Mouse (Mus musculus): Measurements from ENCODE around the gene Olfr164. TPM values are rescaled to one million over a fixed set of nuclear protein-coding genes. Genes with fewer than 3 reads are reported as not detected.

Gene Olfr164
- not detected in 2 replicates for polyA plus RNA-seq (2014; fragmentation: Nextera tagmentation; extraction: Ambion mirVana)

DNA sequence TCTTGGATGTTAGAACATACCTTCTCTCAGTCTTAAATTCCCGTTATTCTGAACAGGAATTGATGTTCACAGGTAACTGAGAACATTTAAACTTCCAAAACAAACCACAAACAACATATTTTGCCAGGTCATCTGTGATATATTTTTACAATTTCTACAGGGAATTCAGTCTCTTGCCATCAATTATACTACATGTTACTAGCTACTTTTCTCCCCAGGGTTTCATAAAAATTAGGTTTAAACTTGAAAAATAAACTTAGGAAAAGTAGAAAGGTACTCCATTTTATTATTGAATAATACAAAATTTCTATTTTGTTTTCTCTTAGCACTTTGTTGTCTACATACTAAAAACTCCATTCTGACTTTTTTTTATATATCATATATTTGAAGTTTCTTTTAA is at the start of gene Olfr164:
Gene Olfr164, minus strand, starts transcription at position 101 of the 400 bp plus-strand sequence.
- Histone ChIP-seq H3K36me3 (ENCODE audit: control insufficient read depth, insufficient read depth, low read length) (no peaks in the 10 kb centered on the region), H3K4me1 (ENCODE audit: control insufficient read depth, insufficient read depth, low read length) (no peaks in the 10 kb centered on the region), H3K27me3 (ENCODE audit: control insufficient read depth, insufficient read depth, low read length) (no peaks in the 10 kb centered on the region), H3K27ac (replicated peaks; ENCODE audit: low read depth, low read length) (no peak within 1 kb of the TSS), H3K9ac (ENCODE audit: low read length) (no peak within 1 kb of the TSS), H3K9me3 (ENCODE audit: control insufficient read depth, low read length) (no peaks in the 10 kb centered on the region), H3K4me2 (ENCODE audit: low read depth, severe bottlenecking) (no peak within 1 kb of the TSS), H3K4me3 (ENCODE audit: low read depth, low read length) (no peak within 1 kb of the TSS)
- ATAC-seq (ENCODE audit: insufficient number of reproducible peaks, low FRiP score, low TSS enrichment, low read depth) (no peak), DNase-seq (ENCODE audit: low spot score) (no peak)
- whole genome bisulfite sequencing = 51% methylated on average over 1 of the region's 1 CpGs

DNA sequence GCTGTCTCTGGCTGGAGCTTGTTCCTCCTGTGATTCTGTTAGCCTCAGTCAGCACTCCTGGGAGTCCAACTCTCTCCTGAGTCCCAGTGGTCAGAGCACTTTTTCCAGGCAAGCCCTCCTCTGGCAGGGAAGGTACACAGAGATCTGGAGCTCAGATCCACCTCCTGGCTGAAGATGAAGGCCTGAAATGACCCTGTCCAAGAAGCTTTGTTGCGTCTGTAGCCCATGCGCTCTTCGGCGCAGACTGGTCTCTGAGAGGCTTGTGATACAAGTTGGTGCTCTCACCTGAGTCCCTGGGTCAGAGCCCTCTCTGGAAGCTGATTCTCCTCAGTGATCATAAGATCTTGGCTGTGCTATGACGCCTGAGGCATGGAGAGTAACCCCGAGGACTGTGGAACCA is 35.2 kb upstream of the Olfr164 start:
- DNase-seq (ENCODE audit: low spot score) (no peak), ATAC-seq (ENCODE audit: insufficient number of reproducible peaks, low FRiP score, low TSS enrichment, low read depth) (no peak)
- Histone ChIP-seq H3K27ac (replicated peaks; ENCODE audit: low read depth, low read length) (no peak overlapping the region), H3K27me3 (ENCODE audit: control insufficient read depth, insufficient read depth, low read length) (no peaks in the 10 kb centered on the region), H3K36me3 (ENCODE audit: control insufficient read depth, insufficient read depth, low read length) (no peaks in the 10 kb centered on the region), H3K9me3 (ENCODE audit: control insufficient read depth, low read length) (no peaks in the 10 kb centered on the region), H3K9ac (ENCODE audit: low read length) (no peak overlapping the region), H3K4me3 (ENCODE audit: low read depth, low read length) (no peak overlapping the region), H3K4me2 (ENCODE audit: low read depth, severe bottlenecking) (no peak overlapping the region), H3K4me1 (ENCODE audit: control insufficient read depth, insufficient read depth, low read length) (no peaks in the 10 kb centered on the region)
- 90% methylated on average over 6 of the region's 6 CpGs for WGBS

DNA sequence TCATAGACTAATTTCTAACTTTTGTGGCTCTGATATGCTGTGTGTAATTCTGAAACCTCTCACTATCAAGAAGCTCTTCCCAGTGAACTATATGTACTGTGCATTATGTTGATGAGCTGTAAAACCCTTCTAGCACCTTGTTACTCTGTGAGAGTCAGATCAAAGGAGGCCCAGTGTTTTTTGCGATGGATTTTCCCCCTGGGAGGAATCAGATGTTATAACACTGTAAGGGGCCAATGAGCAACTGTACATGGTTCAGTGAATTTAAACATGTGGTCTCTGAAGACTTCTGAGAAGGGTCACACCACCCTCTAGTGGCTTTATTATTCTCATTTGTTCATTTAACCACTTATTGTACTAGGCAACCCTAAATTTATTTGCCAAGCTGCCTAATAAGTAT is 50.6 kb downstream of the Olfr164 start:
- Histone ChIP-seq H3K27me3 (ENCODE audit: control insufficient read depth, insufficient read depth, low read length) (no peaks in the 10 kb centered on the region), H3K4me1 (ENCODE audit: control insufficient read depth, insufficient read depth, low read length) (no peaks in the 10 kb centered on the region), H3K9me3 (ENCODE audit: control insufficient read depth, low read length) (no peaks in the 10 kb centered on the region), H3K36me3 (ENCODE audit: control insufficient read depth, insufficient read depth, low read length) (no peaks in the 10 kb centered on the region), H3K9ac (ENCODE audit: low read length) (no peak overlapping the region), H3K4me2 (ENCODE audit: low read depth, severe bottlenecking) (no peak overlapping the region), H3K27ac (replicated peaks; ENCODE audit: low read depth, low read length) (no peak overlapping the region), H3K4me3 (ENCODE audit: low read depth, low read length) (no peak overlapping the region)
- ATAC-seq (ENCODE audit: insufficient number of reproducible peaks, low FRiP score, low TSS enrichment, low read depth) = no peak
- 40% methylated on average over 1 of the region's 1 CpGs for WGBS
- DNase-seq (ENCODE audit: low spot score) = no peak

DNA sequence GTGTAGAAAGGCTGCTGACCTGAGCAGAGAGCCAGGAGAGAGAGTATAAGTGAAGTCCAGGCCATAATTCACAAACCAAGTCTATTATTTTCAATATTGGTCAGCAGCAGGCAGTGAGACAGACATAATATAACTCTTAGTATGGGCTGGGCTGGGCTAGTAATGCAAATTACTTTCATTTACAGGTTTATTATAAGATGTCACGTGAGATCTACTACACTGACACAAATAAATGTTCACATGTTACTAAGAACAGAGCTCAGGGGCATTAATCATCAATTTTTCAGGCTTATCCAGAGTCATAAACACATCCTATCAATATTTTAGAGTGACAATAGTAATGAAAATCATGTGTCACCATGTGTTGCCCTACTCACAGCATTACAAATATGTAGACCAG is 53.1 kb downstream of the Olfr164 start:
- Histone ChIP-seq H3K27me3 (ENCODE audit: control insufficient read depth, insufficient read depth, low read length) (no peaks in the 10 kb centered on the region), H3K4me3 (ENCODE audit: low read depth, low read length) (no peak overlapping the region), H3K27ac (replicated peaks; ENCODE audit: low read depth, low read length) (no peak overlapping the region), H3K36me3 (ENCODE audit: control insufficient read depth, insufficient read depth, low read length) (no peaks in the 10 kb centered on the region), H3K4me1 (ENCODE audit: control insufficient read depth, insufficient read depth, low read length) (no peaks in the 10 kb centered on the region), H3K9me3 (ENCODE audit: control insufficient read depth, low read length) (no peaks in the 10 kb centered on the region), H3K4me2 (ENCODE audit: low read depth, severe bottlenecking) (no peak overlapping the region), H3K9ac (ENCODE audit: low read length) (no peak overlapping the region)
- 66% methylated on average over 1 of the region's 1 CpGs for WGBS
- DNase-seq (ENCODE audit: low spot score) (no peak), ATAC-seq (ENCODE audit: insufficient number of reproducible peaks, low FRiP score, low TSS enrichment, low read depth) (no peak)

DNA sequence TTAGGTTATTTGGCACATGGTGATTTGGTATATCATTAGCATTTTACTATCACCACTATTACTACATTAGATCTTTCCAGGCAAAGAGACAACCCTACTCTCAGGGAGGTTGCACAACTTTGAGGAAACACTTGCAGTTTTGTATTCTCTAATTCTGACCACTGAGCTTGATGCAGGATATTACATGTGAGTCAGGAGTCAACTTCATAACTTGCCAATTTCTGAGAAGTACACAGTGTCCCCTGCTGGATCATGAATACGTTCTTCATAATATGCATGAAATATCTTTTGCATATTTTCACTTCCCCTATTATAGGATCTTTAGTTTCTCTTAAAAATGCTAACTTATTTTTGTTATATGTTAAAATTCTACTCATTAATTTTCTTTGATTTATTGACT is 68.0 kb downstream of the Olfr164 start:
- Histone ChIP-seq H3K4me3 (ENCODE audit: low read depth, low read length) (no peak overlapping the region), H3K27ac (replicated peaks; ENCODE audit: low read depth, low read length) (no peak overlapping the region), H3K9ac (ENCODE audit: low read length) (no peak overlapping the region), H3K27me3 (ENCODE audit: control insufficient read depth, insufficient read depth, low read length) (no peaks in the 10 kb centered on the region), H3K4me1 (ENCODE audit: control insufficient read depth, insufficient read depth, low read length) (no peaks in the 10 kb centered on the region), H3K4me2 (ENCODE audit: low read depth, severe bottlenecking) (no peak overlapping the region), H3K36me3 (ENCODE audit: control insufficient read depth, insufficient read depth, low read length) (no peaks in the 10 kb centered on the region), H3K9me3 (ENCODE audit: control insufficient read depth, low read length) (no peaks in the 10 kb centered on the region)
- ATAC-seq (ENCODE audit: insufficient number of reproducible peaks, low FRiP score, low TSS enrichment, low read depth) (no peak), DNase-seq (ENCODE audit: low spot score) (no peak)
- 88% methylated on average over 1 of the region's 1 CpGs for WGBS

DNA sequence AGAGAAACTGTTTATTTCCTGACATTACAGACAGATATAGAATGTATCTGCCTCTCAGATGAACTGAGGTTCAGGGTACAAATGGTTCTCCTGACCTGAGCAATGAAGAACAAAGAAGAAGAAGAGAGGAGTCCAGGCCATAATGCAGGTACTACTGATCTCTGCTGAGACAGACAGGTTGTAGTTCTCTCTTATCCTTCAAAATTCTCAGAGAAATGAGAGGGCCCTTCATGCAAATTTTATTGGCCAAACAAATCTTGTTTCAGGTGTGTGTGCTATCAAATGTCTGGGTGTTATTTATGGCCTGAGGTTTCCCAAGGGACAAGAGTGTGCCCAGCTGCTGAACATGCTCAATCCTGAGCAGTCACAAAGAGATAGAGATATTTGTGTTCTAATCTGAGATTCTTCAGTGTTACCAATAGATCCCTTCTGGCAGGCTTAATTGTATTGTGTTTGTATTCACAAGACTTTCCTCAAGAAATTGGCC is 72.3 kb downstream of the Olfr164 start:
- Histone ChIP-seq H3K4me1 (ENCODE audit: control insufficient read depth, insufficient read depth, low read length) (no peaks in the 10 kb centered on the region), H3K4me2 (ENCODE audit: low read depth, severe bottlenecking) (no peak overlapping the region), H3K36me3 (ENCODE audit: control insufficient read depth, insufficient read depth, low read length) (no peaks in the 10 kb centered on the region), H3K9ac (ENCODE audit: low read length) (no peak overlapping the region), H3K27ac (replicated peaks; ENCODE audit: low read depth, low read length) (no peak overlapping the region), H3K4me3 (ENCODE audit: low read depth, low read length) (no peak overlapping the region), H3K9me3 (ENCODE audit: control insufficient read depth, low read length) (no peaks in the 10 kb centered on the region), H3K27me3 (ENCODE audit: control insufficient read depth, insufficient read depth, low read length) (no peaks in the 10 kb centered on the region)
- no peak for DNase-seq (ENCODE audit: low spot score)
- ATAC-seq (ENCODE audit: insufficient number of reproducible peaks, low FRiP score, low TSS enrichment, low read depth) = no peak

DNA sequence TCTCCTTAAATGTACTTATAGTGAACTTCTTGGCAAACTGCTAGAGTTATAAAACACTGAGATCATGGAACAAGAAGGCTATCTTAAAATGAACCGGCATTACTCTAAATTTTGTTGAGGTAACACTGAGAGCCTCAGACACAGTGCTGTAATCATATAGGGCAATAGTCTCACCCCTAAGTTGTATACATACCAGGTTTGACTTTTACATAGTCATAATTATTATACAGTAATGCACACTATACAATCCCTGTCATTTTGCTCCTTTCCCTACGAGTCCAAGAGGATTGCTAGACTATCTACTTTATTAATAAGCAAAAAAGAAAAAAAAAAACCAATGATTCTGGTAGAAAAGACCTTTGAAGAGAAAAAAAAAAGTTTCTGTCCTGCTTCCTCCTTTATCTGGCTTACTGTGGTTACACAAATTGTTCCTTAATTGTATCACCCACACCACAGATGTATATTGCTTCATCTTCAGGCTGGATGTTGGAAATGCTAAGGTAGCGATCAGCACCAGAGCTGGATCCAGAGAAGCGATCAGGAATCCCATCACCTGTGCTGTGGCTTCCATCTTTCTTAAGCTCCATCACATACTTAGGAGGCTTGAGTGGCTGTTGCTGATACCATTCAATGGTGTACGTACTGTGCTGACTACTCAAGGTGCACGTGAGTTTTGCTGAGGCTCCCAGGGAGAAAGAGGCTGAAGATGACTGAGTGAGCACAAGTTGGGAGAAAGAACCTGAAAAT is 72.9 kb downstream of the Olfr164 start:
- no peak for DNase-seq (ENCODE audit: low spot score)
- Histone ChIP-seq H3K4me3 (ENCODE audit: low read depth, low read length) (no peak overlapping the region), H3K4me2 (ENCODE audit: low read depth, severe bottlenecking) (no peak overlapping the region), H3K27me3 (ENCODE audit: control insufficient read depth, insufficient read depth, low read length) (no peaks in the 10 kb centered on the region), H3K36me3 (ENCODE audit: control insufficient read depth, insufficient read depth, low read length) (no peaks in the 10 kb centered on the region), H3K4me1 (ENCODE audit: control insufficient read depth, insufficient read depth, low read length) (no peaks in the 10 kb centered on the region), H3K27ac (replicated peaks; ENCODE audit: low read depth, low read length) (no peak overlapping the region), H3K9me3 (ENCODE audit: control insufficient read depth, low read length) (no peaks in the 10 kb centered on the region), H3K9ac (ENCODE audit: low read length) (no peak overlapping the region)
- WGBS = 82% methylated on average over 6 of the region's 6 CpGs
- ATAC-seq (ENCODE audit: insufficient number of reproducible peaks, low FRiP score, low TSS enrichment, low read depth) = no peak

DNA sequence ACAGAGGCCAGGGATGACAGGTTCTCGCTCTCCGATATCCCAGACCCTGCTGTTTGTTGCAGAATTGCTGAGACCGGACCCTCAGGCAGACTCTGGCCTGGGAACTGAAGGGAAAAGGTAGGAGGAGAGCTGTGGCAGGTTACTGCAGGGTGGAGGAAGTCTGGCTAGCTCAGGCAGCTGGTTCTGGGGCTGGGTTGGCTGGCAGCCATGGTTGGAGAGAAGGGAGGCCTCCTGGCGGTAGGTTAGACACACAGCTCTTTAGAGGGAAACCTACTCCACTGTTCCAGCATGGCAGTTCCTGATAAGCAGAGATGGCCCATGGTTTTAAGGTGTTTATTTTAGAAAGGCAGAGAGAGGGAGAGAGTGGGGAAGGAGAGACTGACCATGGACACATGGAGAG is 77.1 kb downstream of the Olfr164 start:
- DNase-seq (ENCODE audit: low spot score) = no peak
- WGBS = 90% methylated on average over 4 of the region's 4 CpGs

More for the DNA sequence above, 77.1 kb downstream of the Olfr164 start:
- Histone ChIP-seq H3K4me2 (ENCODE audit: low read depth, severe bottlenecking) (no peak overlapping the region), H3K36me3 (ENCODE audit: control insufficient read depth, insufficient read depth, low read length) (no peaks in the 10 kb centered on the region), H3K4me3 (ENCODE audit: low read depth, low read length) (no peak overlapping the region), H3K9ac (ENCODE audit: low read length) (no peak overlapping the region), H3K27me3 (ENCODE audit: control insufficient read depth, insufficient read depth, low read length) (no peaks in the 10 kb centered on the region), H3K27ac (replicated peaks; ENCODE audit: low read depth, low read length) (no peak overlapping the region), H3K4me1 (ENCODE audit: control insufficient read depth, insufficient read depth, low read length) (no peaks in the 10 kb centered on the region), H3K9me3 (ENCODE audit: control insufficient read depth, low read length) (no peaks in the 10 kb centered on the region)
- ATAC-seq (ENCODE audit: insufficient number of reproducible peaks, low FRiP score, low TSS enrichment, low read depth) = no peak
